Mouse (Mus musculus): ENCODE results near the gene Zfp956. TPM values are rescaled to one million over a fixed set of nuclear protein-coding genes. Genes with fewer than 3 reads are reported as not detected.

Zfp956 gene
- polyA plus RNA-seq, 1 experiment from 2014 or later, result 2.8 TPM

DNA sequence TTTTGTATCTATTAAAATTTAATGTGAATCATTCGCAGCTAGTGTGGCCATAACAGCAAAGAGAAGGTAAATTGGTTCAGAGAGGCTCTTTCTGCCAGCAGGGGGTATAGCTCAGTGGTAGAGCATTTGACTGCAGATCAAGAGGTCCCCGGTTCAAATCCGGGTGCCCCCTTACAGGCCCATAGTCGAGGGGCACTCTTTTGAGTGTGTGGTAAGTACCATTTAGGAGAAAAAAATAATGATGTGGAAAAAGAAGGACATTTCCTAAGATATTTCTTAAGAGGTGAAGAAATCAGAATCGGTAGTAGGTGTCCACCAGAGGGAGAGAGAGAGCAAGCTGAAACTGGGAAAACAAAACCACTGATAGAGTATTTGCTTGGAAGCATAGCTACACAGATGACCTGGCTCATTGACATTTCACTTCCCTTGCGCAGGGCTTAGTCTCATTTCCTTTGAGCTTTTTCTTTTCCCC lies 25.7 kb downstream of the Zfp956 start:
- Histone ChIP-seq H3K4me1 (no peaks in the 10 kb centered on the region), H3K36me3 (no peaks in the 10 kb centered on the region), H3K4me2 (no peak overlapping the region), H3K4me3 (no peak overlapping the region), H3K9ac (no peak overlapping the region), H3K27ac (replicated peaks) (0 out of 2 replicates have a peak overlapping the region, but pooled peaks have one; percentile 45), H3K9me3 (no peaks in the 10 kb centered on the region), H3K27me3 (replicated peaks) (peaks cover 79% of the 10 kb centered on the region)
- no peak for ATAC-seq (ENCODE audit: extremely low read depth, insufficient number of reproducible peaks, low FRiP score, low TSS enrichment)
- WGBS, result 10% methylated on average over 6 of the region's 6 CpGs

DNA sequence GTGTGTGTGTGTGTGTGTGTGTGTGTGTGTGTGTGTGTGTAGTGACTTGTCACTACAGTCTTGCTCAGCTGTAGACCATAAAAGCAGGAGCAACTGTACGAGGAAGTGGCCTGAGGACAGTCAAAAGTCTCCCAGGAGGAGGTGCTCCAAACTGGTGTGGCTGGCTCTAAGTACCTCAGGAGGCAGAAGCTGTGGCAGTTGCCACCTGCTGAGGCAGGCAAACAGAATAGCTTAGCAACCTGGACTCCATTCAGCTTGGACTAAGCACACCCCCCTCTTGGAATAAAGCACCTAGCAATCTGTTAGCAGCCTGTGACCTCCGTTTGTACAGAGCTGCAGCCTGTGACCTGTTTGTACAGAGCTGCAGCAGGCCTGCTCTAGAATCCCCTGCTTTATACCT lies 30.7 kb downstream of the Zfp956 start:
- no peaks in the 10 kb centered on the region for H3K4me1 ChIP-seq
- H3K9ac ChIP-seq, result no peak overlapping the region
- no peak for ATAC-seq (ENCODE audit: extremely low read depth, insufficient number of reproducible peaks, low FRiP score, low TSS enrichment)
- WGBS, result 24% methylated on average over 2 of the region's 2 CpGs
- no peak overlapping the region for H3K27ac ChIP-seq (replicated peaks)
- no peaks in the 10 kb centered on the region for H3K36me3 ChIP-seq
- H3K9me3 ChIP-seq, result 0 out of 2 replicates have a peak, but pooled peaks cover 2% of the 10 kb centered on the region
- no peak overlapping the region for H3K4me3 ChIP-seq
- H3K4me2 ChIP-seq, result no peak overlapping the region
- H3K27me3 ChIP-seq (replicated peaks), result peaks cover 90% of the 10 kb centered on the region

DNA sequence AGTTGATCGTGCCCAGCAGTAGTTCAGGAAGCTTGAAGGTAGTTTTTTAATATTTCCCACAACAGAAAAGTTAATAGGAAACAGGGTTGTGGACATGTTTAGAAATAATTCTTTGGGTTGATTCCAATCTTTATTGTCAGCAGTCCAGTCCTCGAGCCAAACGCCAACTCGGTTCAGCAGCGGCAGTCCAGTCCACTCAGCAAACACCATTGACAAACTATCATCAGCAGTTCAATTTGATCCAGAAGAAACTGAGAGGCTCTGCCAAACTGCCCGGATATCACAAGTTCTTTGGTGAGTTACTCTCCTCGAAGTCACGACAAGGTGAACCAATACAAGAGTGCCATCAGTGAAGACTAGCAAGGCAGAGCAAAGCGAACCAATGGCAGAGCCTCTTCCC lies 42.5 kb downstream of the Zfp956 start:
- H3K4me1 ChIP-seq, result no peaks in the 10 kb centered on the region
- no peak overlapping the region for H3K27ac ChIP-seq (replicated peaks)
- H3K36me3 ChIP-seq, result no peaks in the 10 kb centered on the region
- H3K27me3 ChIP-seq (replicated peaks), result peaks cover 91% of the 10 kb centered on the region
- ATAC-seq (ENCODE audit: extremely low read depth, insufficient number of reproducible peaks, low FRiP score, low TSS enrichment), result no peak
- no peak overlapping the region for H3K4me2 ChIP-seq
- 78% methylated on average over 9 of the region's 9 CpGs for WGBS
- H3K9me3 ChIP-seq, result peaks cover 18% of the 10 kb centered on the region
- H3K4me3 ChIP-seq, result no peak overlapping the region
- no peak overlapping the region for H3K9ac ChIP-seq

- Histone ChIP-seq H3K4me3 (no peak overlapping the region), H3K4me2 (no peak overlapping the region; the same call in 1 of the 2 replicates), H3K9me3 (peaks cover 16% of the 10 kb centered on the region; the same call in 1 of the 2 replicates), H3K27me3 (replicated peaks) (peaks cover 83% of the 10 kb centered on the region), H3K4me1 (peaks cover 14% of the 10 kb centered on the region), H3K36me3 (no peaks in the 10 kb centered on the region), H3K27ac (replicated peaks) (no peak overlapping the region), H3K9ac (no peak overlapping the region)
- WGBS, result 19% methylated on average over 8 of the region's 8 CpGs
- peak; percentile 74; the same call in 1 of the 2 replicates for ATAC-seq (ENCODE audit: extremely low read depth, insufficient number of reproducible peaks, low FRiP score, low TSS enrichment)
These were observed 57.5 kb downstream of the Zfp956 start for GRCm38 (mm10) chr6:48010727-48011126.

Other genes with a start within 250 kb of the Zfp956 start
- gene Pdia4, start 140.0 kb upstream of the Zfp956 start, polyA plus RNA-seq (2015; fragmentation: Nextera tagmentation; extraction: Ambion mirVana), result 162 and 189 TPM in 2 replicates
- gene Zfp786, start 122.5 kb upstream of the Zfp956 start, polyA plus RNA-seq (2015; fragmentation: Nextera tagmentation; extraction: Ambion mirVana), result 1.2 TPM in 2 replicates
- 3.7 TPM in 2 replicates for gene Zfp398, start 117.7 kb upstream of the Zfp956 start, polyA plus RNA-seq (2015; fragmentation: Nextera tagmentation; extraction: Ambion mirVana)
- 7.6 TPM in 2 replicates for gene Zfp282, start 76.2 kb upstream of the Zfp956 start, polyA plus RNA-seq (2015; fragmentation: Nextera tagmentation; extraction: Ambion mirVana)
- 8.9 and 9.2 TPM in 2 replicates for gene Zfp212, start 32.9 kb upstream of the Zfp956 start, polyA plus RNA-seq (2015; fragmentation: Nextera tagmentation; extraction: Ambion mirVana)
- gene Zfp777, start 95.5 kb downstream of the Zfp956 start, polyA plus RNA-seq (2015; fragmentation: Nextera tagmentation; extraction: Ambion mirVana), result 2.6 and 2.8 TPM in 2 replicates
- gene Zfp746, start 133.2 kb downstream of the Zfp956 start, polyA plus RNA-seq (2015; fragmentation: Nextera tagmentation; extraction: Ambion mirVana), result 8.2 and 8.3 TPM in 2 replicates

Measured in heart, embryonic 13.5 days (tissue).